Mouse (Mus musculus) lung, postnatal 0 days (tissue): ENCODE measurements around the gene Spi1.
"Not testable (repeated sequence)": the region's sequence is repeated elsewhere in the genome, so short reads cannot be mapped to it uniquely, and the experiment has no call there.

ENCODE experiments used
- CTCF ChIP-seq: IDR thresholded peaks from 2 replicates; pipeline ENCODE4 v1.5.1; 2016; ENCODE audit warnings: antibody characterized with exemption, mild to moderate bottlenecking
- EP300 ChIP-seq: IDR thresholded peaks from 2 replicates; pipeline ENCODE4 v1.6.1; 2016; ENCODE audit warnings: antibody characterized with exemption, mild to moderate bottlenecking, control low read depth

GRCm38 (mm10) chr2:91111832-91112231, 29.6 kb downstream of the Spi1 start:
- TF ChIP-seq CTCF, EP300: not testable (repeated sequence)
